Mouse (Mus musculus): ENCODE measurements around the gene Olfr750. TPM values are rescaled to one million over a fixed set of nuclear protein-coding genes. Genes with fewer than 3 reads are reported as not detected.

The Olfr750 gene
- polyA plus RNA-seq, 1 experiment, result 0.11 TPM

DNA sequence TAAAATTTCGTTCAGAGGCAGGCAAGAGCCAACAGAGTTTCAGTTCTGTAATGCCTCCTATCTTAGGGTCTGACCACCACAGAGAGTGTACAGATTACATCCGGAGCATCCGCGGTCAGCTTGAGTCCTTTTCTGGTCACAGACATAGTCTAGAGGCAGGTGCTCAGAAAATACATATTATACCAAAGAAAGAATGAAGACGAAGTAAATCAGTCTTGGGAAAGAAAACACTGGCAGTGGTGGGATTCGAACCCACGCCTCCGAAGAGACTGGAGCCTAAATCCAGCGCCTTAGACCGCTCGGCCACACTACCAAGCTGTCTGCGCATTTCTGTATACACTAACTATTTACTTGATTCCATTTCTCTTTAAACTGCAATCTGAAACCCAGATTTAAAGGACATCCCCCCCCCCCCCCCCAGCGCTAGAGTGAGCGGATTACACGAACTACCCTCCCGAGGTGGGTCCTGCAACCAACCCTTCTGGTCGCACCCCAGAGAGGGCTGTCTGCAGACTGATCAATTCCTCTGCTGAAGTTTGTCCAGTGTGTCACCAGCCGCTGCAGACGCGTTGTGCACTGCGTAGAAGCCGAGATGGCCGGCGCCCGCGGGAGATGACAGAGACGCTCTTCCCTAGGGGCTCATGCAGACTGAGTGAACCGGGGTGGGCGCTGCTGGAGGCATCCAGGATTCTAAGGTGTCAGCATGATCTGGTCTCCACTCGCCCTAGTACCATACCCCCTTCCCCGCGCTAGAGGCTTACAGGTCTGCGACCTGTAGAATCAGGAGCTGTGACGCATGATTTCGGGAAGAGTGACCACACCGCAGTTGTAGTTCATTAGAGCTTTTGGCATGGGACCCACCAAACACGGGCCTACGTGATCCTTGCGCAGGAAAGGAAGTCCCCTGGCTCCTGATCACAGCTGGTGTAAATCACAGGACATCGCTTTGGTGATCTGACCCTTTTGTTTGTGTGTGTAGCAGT, 8.7 kb upstream of the Olfr750 start:
- peaks cover 10% of the 10 kb centered on the region for H3K4me1 ChIP-seq (replicated peaks; ENCODE audit: control insufficient read depth, insufficient read depth, low read length)
- H3K27me3 ChIP-seq (ENCODE audit: control insufficient read depth, insufficient read depth, low read length), result no peaks in the 10 kb centered on the region; the same call in 1 of the 2 replicates
- peak; percentile 58 for DNase-seq
- WGBS, result 4% methylated on average over 40 of the region's 40 CpGs
- no peaks in the 10 kb centered on the region for H3K36me3 ChIP-seq (ENCODE audit: control insufficient read depth, insufficient read depth, low read length)
- no peak for TF ChIP-seq POLR2A (IDR thresholded peaks at IDR 0.05; ENCODE audit: control insufficient read depth, extremely low read depth, insufficient read depth, low read length, poor library complexity)
- no peak for TF ChIP-seq CTCF (IDR thresholded peaks at IDR 0.05; ENCODE audit: borderline replicate concordance, control insufficient read depth, extremely low read depth, insufficient read depth, low read length, poor library complexity)
- no peak overlapping the region for H3K27ac ChIP-seq (ENCODE audit: control insufficient read depth, insufficient read depth, low read length)
- peak overlapping the region; percentile 51 for H3K4me3 ChIP-seq (ENCODE audit: control insufficient read depth, insufficient read depth, low read length)

DNA sequence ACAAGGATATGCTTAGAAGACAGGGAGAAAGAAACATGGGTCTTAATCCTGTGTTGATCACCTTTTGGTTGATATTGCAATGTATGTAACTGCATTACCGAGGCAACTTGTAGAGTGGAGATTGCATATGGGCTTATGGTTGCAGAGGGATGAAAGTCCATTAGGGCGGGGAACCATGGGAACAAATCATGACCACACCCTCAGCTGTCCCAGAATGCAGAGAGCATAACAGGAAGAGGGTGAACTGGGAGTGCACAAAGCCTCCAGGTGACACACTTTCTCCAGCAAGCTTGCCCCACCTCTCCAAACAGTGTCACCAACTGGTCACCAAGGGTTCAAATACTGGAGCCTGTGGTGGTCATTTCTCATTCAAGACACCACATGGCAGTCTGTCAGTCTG, 6.8 kb upstream of the Olfr750 start:
- WGBS, result 88% methylated on average over 2 of the region's 2 CpGs
- no peak overlapping the region for H3K4me3 ChIP-seq (ENCODE audit: control insufficient read depth, insufficient read depth, low read length)
- no peak for DNase-seq
- TF ChIP-seq POLR2A (IDR thresholded peaks at IDR 0.05; ENCODE audit: control insufficient read depth, extremely low read depth, insufficient read depth, low read length, poor library complexity), result no peak
- no peak for TF ChIP-seq CTCF (IDR thresholded peaks at IDR 0.05; ENCODE audit: borderline replicate concordance, control insufficient read depth, extremely low read depth, insufficient read depth, low read length, poor library complexity)
- no peaks in the 10 kb centered on the region; the same call in 1 of the 2 replicates for H3K27me3 ChIP-seq (ENCODE audit: control insufficient read depth, insufficient read depth, low read length)
- H3K27ac ChIP-seq (ENCODE audit: control insufficient read depth, insufficient read depth, low read length), result no peak overlapping the region
- no peaks in the 10 kb centered on the region for H3K36me3 ChIP-seq (ENCODE audit: control insufficient read depth, insufficient read depth, low read length)
- H3K4me1 ChIP-seq (replicated peaks; ENCODE audit: control insufficient read depth, insufficient read depth, low read length), result peaks cover 10% of the 10 kb centered on the region

DNA sequence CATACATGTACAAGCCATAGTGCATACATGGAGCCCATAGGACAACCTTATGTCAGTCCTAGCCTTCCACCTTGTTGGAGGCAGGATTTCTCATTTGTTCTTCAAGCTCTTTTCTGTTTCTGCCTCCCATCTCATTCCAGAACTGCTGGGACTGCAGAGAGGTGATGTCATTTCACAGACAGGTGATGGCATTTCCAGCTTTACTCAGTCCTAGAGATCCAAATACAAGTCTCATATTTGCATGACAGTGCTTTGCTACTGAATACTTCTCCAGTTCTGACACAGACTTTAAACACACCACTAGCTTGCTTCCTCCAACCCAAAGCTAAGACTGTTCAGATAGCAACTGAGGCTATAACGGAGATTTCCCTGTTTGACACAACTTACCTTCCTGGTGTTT, 4.9 kb upstream of the Olfr750 start:
- H3K4me3 ChIP-seq (ENCODE audit: control insufficient read depth, insufficient read depth, low read length), result no peak overlapping the region
- 96% methylated on average over 1 of the region's 1 CpGs for WGBS
- peaks cover 10% of the 10 kb centered on the region for H3K4me1 ChIP-seq (replicated peaks; ENCODE audit: control insufficient read depth, insufficient read depth, low read length)
- no peak overlapping the region for H3K27ac ChIP-seq (ENCODE audit: control insufficient read depth, insufficient read depth, low read length)
- H3K36me3 ChIP-seq (ENCODE audit: control insufficient read depth, insufficient read depth, low read length), result no peaks in the 10 kb centered on the region
- H3K27me3 ChIP-seq (ENCODE audit: control insufficient read depth, insufficient read depth, low read length), result no peaks in the 10 kb centered on the region; the same call in 1 of the 2 replicates
- no peak for DNase-seq
- TF ChIP-seq POLR2A (IDR thresholded peaks at IDR 0.05; ENCODE audit: control insufficient read depth, extremely low read depth, insufficient read depth, low read length, poor library complexity) (no peak), CTCF (IDR thresholded peaks at IDR 0.05; ENCODE audit: borderline replicate concordance, control insufficient read depth, extremely low read depth, insufficient read depth, low read length, poor library complexity) (no peak)

DNA sequence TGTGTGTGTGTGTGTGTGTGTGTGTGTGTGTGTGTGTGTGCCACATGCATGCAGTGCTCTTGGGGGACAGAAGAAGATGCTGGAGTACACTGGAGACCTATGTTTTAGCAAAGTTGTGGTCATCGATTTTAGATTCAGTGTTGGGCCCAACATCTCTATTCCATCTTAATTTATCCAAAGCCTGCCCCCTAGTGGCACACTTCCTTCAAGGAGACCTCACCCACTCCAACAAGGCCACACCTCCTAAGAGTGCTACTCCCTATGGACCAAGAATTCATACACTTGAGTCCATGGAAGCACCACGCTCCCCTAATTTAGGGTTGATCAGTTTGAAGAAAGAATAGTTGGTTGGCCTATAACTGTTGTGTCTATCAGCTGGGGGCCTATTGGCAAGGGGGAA, 4.6 kb downstream of the Olfr750 start:
- peaks cover 3% of the 10 kb centered on the region for H3K4me1 ChIP-seq (replicated peaks; ENCODE audit: control insufficient read depth, insufficient read depth, low read length)
- TF ChIP-seq POLR2A (IDR thresholded peaks at IDR 0.05; ENCODE audit: control insufficient read depth, extremely low read depth, insufficient read depth, low read length, poor library complexity), result no peak
- no peak for TF ChIP-seq CTCF (IDR thresholded peaks at IDR 0.05; ENCODE audit: borderline replicate concordance, control insufficient read depth, extremely low read depth, insufficient read depth, low read length, poor library complexity)
- H3K36me3 ChIP-seq (ENCODE audit: control insufficient read depth, insufficient read depth, low read length), result no peaks in the 10 kb centered on the region
- no peak overlapping the region for H3K4me3 ChIP-seq (ENCODE audit: control insufficient read depth, insufficient read depth, low read length)
- 92% methylated on average over 2 of the region's 2 CpGs for WGBS
- DNase-seq, result peak; percentile 58
- H3K27ac ChIP-seq (ENCODE audit: control insufficient read depth, insufficient read depth, low read length), result no peak overlapping the region
- no peaks in the 10 kb centered on the region; the same call in 1 of the 2 replicates for H3K27me3 ChIP-seq (ENCODE audit: control insufficient read depth, insufficient read depth, low read length)

DNA sequence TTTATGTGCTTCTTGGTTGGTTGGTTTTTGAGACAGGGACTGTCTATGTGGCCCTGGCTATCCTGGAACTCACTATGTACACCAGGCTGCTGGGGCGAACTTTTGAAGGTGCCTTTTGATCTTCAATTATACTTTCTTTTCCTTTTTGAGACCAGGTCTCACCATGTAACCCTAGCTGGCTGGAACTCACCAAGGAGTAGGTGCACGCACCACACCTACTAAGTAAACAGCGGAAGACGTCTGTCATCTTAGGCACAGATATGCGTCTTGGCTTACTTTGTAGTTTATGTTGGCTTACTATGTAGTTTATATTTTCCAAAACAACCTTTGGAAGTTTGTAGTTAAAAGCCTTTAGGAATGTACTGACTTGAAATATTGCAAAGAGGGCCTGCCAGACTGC, 5.3 kb downstream of the Olfr750 start:
- peaks cover 3% of the 10 kb centered on the region for H3K4me1 ChIP-seq (replicated peaks; ENCODE audit: control insufficient read depth, insufficient read depth, low read length)
- DNase-seq, result no peak
- no peaks in the 10 kb centered on the region for H3K36me3 ChIP-seq (ENCODE audit: control insufficient read depth, insufficient read depth, low read length)
- H3K27ac ChIP-seq (ENCODE audit: control insufficient read depth, insufficient read depth, low read length), result no peak overlapping the region
- no peak for TF ChIP-seq CTCF (IDR thresholded peaks at IDR 0.05; ENCODE audit: borderline replicate concordance, control insufficient read depth, extremely low read depth, insufficient read depth, low read length, poor library complexity)
- TF ChIP-seq POLR2A (IDR thresholded peaks at IDR 0.05; ENCODE audit: control insufficient read depth, extremely low read depth, insufficient read depth, low read length, poor library complexity), result no peak
- no peaks in the 10 kb centered on the region; the same call in 1 of the 2 replicates for H3K27me3 ChIP-seq (ENCODE audit: control insufficient read depth, insufficient read depth, low read length)
- 95% methylated on average over 5 of the region's 5 CpGs for WGBS
- H3K4me3 ChIP-seq (ENCODE audit: control insufficient read depth, insufficient read depth, low read length), result no peak overlapping the region

DNA sequence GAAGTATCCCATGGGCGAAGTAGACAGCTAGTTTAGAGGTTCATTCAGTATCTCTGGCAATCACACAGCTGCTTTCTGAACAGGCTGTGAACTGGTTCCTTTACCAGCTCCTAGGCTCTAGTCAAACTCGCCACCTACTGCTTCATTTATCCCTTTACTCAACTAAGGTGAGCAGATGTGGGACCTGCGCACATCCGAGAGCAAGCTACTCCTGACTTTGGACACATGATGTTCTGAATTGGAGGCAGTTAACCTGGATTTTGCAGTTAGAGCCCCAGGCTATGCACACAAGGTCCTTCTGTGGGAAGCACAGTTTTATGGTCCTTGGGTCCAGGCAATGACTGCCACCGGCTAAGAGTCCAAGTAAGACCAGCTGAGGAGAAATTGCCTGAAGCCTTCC, 13.5 kb downstream of the Olfr750 start:
- WGBS, result 97% methylated on average over 5 of the region's 5 CpGs
- DNase-seq, result no peak
- no peaks in the 10 kb centered on the region for H3K27me3 ChIP-seq (ENCODE audit: control insufficient read depth, insufficient read depth, low read length)
- no peaks in the 10 kb centered on the region for H3K36me3 ChIP-seq (ENCODE audit: control insufficient read depth, insufficient read depth, low read length)
- H3K27ac ChIP-seq (ENCODE audit: control insufficient read depth, insufficient read depth, low read length), result no peak overlapping the region
- H3K4me1 ChIP-seq (replicated peaks; ENCODE audit: control insufficient read depth, insufficient read depth, low read length), result peaks cover 3% of the 10 kb centered on the region
- no peak overlapping the region for H3K4me3 ChIP-seq (ENCODE audit: control insufficient read depth, insufficient read depth, low read length)
- no peak for TF ChIP-seq POLR2A (IDR thresholded peaks at IDR 0.05; ENCODE audit: control insufficient read depth, extremely low read depth, insufficient read depth, low read length, poor library complexity)
- no peak for TF ChIP-seq CTCF (IDR thresholded peaks at IDR 0.05; ENCODE audit: borderline replicate concordance, control insufficient read depth, extremely low read depth, insufficient read depth, low read length, poor library complexity)
